Comparison of ENCODE assay signal across 10 mouse cellular contexts in genomic region chr5:34957015-34957414, GRCm38 (mm10). TPM values are rescaled to one million over a fixed set of nuclear protein-coding genes. Genes with fewer than 3 reads are reported as not detected.
DNase-seq lines count a peak whose midpoint lies in the region; ATAC-seq and TF ChIP-seq lines count a peak whose summit lies in the region.
"Had no signal": no experiment of that assay in that cellular context is flagged by ENCODE, and none has a peak within 500 bp of the region (broad histone marks: within the 10 kb centered on the region; RNA-seq: fewer than 3 reads in every experiment).

No protein-coding gene starts in this region.

- peaks cover 4% of the 10 kb centered on the region; the same call in 1 of the 2 replicates for H3K36me3 ChIP-seq in heart, embryonic 11.5 days (ENCODE audit: control insufficient read depth, insufficient read depth, low read length)
- H3K36me3 ChIP-seq in lung, embryonic 16.5 days (ENCODE audit: control insufficient read depth, insufficient read depth, low read length): no peaks in the 10 kb centered on the region
- H3K36me3 ChIP-seq: stomach, embryonic 15.5 days had no signal

- H3K9ac ChIP-seq in heart, embryonic 11.5 days (ENCODE audit: low read depth, low read length): 0 out of 2 replicates have a peak overlapping the region, but pooled peaks have one; percentile 3
- H3K9ac ChIP-seq in lung, embryonic 16.5 days (ENCODE audit: low read length): no peak overlapping the region; the same call in 1 of the 2 replicates
- H3K9ac ChIP-seq: kidney, embryonic 15.5 days; stomach, embryonic 15.5 days had no signal

- no peak; the same call in 1 of the 2 replicates for ATAC-seq in heart, embryonic 11.5 days (replicated peaks; ENCODE audit: insufficient number of reproducible peaks, low FRiP score, low TSS enrichment)
- peak; percentile 60 for ATAC-seq in lung, embryonic 16.5 days (ENCODE audit: low read depth)
- no peak for ATAC-seq in erythroid progenitor cell, adult 5-6 weeks (replicated peaks; ENCODE audit: low FRiP score, poor library complexity, severe bottlenecking)

- no peak for TF ChIP-seq CTCF in cortical plate, adult 2 months (IDR thresholded peaks at IDR 0.05; ENCODE audit: extremely low read depth, insufficient read depth, low read length)

- intact Hi-C loops in heart, postnatal 10 days (cut with DNase I): no loop called here

- 80% methylated on average over 2 of the region's 2 CpGs for WGBS in heart, embryonic 11.5 days (ENCODE audit: insufficient replicate concordance)
- WGBS in lung, embryonic 16.5 days: 39% methylated on average over 2 of the region's 2 CpGs

- 0 out of 2 replicates have a peak overlapping the region, but pooled peaks have one; percentile 6 for H3K27ac ChIP-seq in heart, embryonic 11.5 days (ENCODE audit: low read depth, low read length)
- H3K27ac ChIP-seq in cortical plate, adult 2 months (ENCODE audit: insufficient read depth, low read length): 0 out of 2 replicates have a peak overlapping the region, but pooled peaks have one; percentile 4
- H3K27ac ChIP-seq in lung, embryonic 16.5 days (ENCODE audit: low read length): peak overlapping the region; percentile 18; the same call in 1 of the 2 replicates
- H3K27ac ChIP-seq: kidney, embryonic 15.5 days; stomach, embryonic 15.5 days had no signal

- H3K4me3 ChIP-seq in heart, embryonic 11.5 days (ENCODE audit: low read depth, low read length): no peak overlapping the region
- no peak overlapping the region for H3K4me3 ChIP-seq in cortical plate, adult 2 months (ENCODE audit: insufficient read depth, low read length)
- H3K4me3 ChIP-seq in lung, embryonic 16.5 days (ENCODE audit: low read length): no peak overlapping the region
- H3K4me3 ChIP-seq: kidney, embryonic 15.5 days; stomach, embryonic 15.5 days had no signal

- H3K4me1 ChIP-seq in heart, embryonic 11.5 days (ENCODE audit: control insufficient read depth, insufficient read depth, low read length): peaks cover 73% of the 10 kb centered on the region
- H3K4me1 ChIP-seq in cortical plate, adult 2 months (ENCODE audit: control insufficient read depth, insufficient read depth, low read length): peaks cover 2% of the 10 kb centered on the region; the same call in 1 of the 2 replicates
- H3K4me1 ChIP-seq in lung, embryonic 16.5 days (replicated peaks; ENCODE audit: control insufficient read depth, insufficient read depth, low read length): peaks cover 24% of the 10 kb centered on the region

- DNase-seq in heart, postnatal 10 days: no peak
- peak; percentile 75 for DNase-seq in Muller cell, postnatal 12 days (ENCODE audit: inconsistent ontology term)
- no peak for DNase-seq in testis, postnatal 14 days (ENCODE audit: low spot score)
- DNase-seq in ovary, postnatal 36 days (ENCODE audit: low spot score): no peak

- no peaks in the 10 kb centered on the region for H3K9me3 ChIP-seq in heart, embryonic 11.5 days (replicated peaks; ENCODE audit: control insufficient read depth, low read length)
- H3K9me3 ChIP-seq in lung, embryonic 16.5 days (ENCODE audit: control insufficient read depth, low read length): no peaks in the 10 kb centered on the region
- H3K9me3 ChIP-seq: stomach, embryonic 15.5 days had no signal

- no peaks in the 10 kb centered on the region for H3K27me3 ChIP-seq in heart, embryonic 11.5 days (ENCODE audit: control insufficient read depth, insufficient read depth, low read length)
- H3K27me3 ChIP-seq in lung, embryonic 16.5 days (ENCODE audit: control insufficient read depth, insufficient read depth, low read depth, low read length): no peaks in the 10 kb centered on the region
- H3K27me3 ChIP-seq: kidney, embryonic 15.5 days; stomach, embryonic 15.5 days had no signal

- no peak for TF ChIP-seq POLR2A in cortical plate, adult 2 months (IDR thresholded peaks at IDR 0.05; ENCODE audit: extremely low read depth, insufficient read depth, low read length)

- peak overlapping the region; percentile 10; the same call in 1 of the 2 replicates for H3K4me2 ChIP-seq in heart, embryonic 11.5 days
- no peak overlapping the region for H3K4me2 ChIP-seq in lung, embryonic 16.5 days (ENCODE audit: low read depth, low read length)
- H3K4me2 ChIP-seq: kidney, embryonic 15.5 days; stomach, embryonic 15.5 days had no signal

RNA-seq across cellular contexts. Expression of gene Rgs12, which starts 7.8 kb away (rescaled TPM):
- polyA plus RNA-seq in heart, embryonic 11.5 days (2014; fragmentation: Nextera tagmentation; extraction: Ambion mirVana): 25.6 and 29.5 TPM in 2 replicates
- 10 to 100 TPM; 32.5 to 36.5 TPM for total RNA-seq in heart, postnatal 10 days (2021)
- polyA plus RNA-seq in cortical plate, adult 2 months (2012; rRNA removed): 35.4 and 40.9 TPM in 2 replicates
- 34.3 and 34.7 TPM in 2 replicates for polyA plus RNA-seq in lung, embryonic 16.5 days (2015; fragmentation: Nextera tagmentation; extraction: Ambion mirVana)
- 37.3 and 41.4 TPM in 2 replicates for total RNA-seq in erythroid progenitor cell, adult 5-6 weeks (2015; ENCODE audit: low replicate concordance)
- 62.8 and 79.7 TPM in 2 replicates for total RNA-seq in erythroid progenitor cell, adult 5-6 weeks (2017; ENCODE audit: low replicate concordance)

RNA-seq across cellular contexts. Expression of gene Msantd1, which starts 49.2 kb away (rescaled TPM):
- polyA plus RNA-seq in heart, embryonic 11.5 days (2014; fragmentation: Nextera tagmentation; extraction: Ambion mirVana): 0.42 and 0.97 TPM in 2 replicates
- under 1 TPM; 0.25 to 0.62 TPM for total RNA-seq in heart, postnatal 10 days (2021)
- 6.4 and 9.1 TPM in 2 replicates for polyA plus RNA-seq in cortical plate, adult 2 months (2012; rRNA removed)
- polyA plus RNA-seq in lung, embryonic 16.5 days (2015; fragmentation: Nextera tagmentation; extraction: Ambion mirVana): 0.85 and 1.1 TPM in 2 replicates
- total RNA-seq in erythroid progenitor cell, adult 5-6 weeks (2015; ENCODE audit: low replicate concordance): 0.36 and 0.42 TPM in 2 replicates
- 3.5 TPM in 1 of 2 replicates, not detected in the other for total RNA-seq in erythroid progenitor cell, adult 5-6 weeks (2017; ENCODE audit: low replicate concordance)
